Mouse (Mus musculus) kidney, postnatal 0 days (tissue): ENCODE measurements at regions not wholly inside any gene's neighbourhood (a gene's known extent, or its start where the extent isn't known, plus 50 kb on each side); places are given as distances from the start of the nearest gene placed in this dataset.
A peak's percentile ranks its signal among the peaks of the same experiment; 100 is the strongest.

Experiments
- ATAC-seq: fragments of 200-750 bp; cut with Nextera tagmentation; replicated peaks from 2 replicates; pipeline ENCODE4 v1.8.0; 2017; ENCODE audit warnings: low read depth, moderate number of reproducible peaks, moderate TSS enrichment, moderate library complexity; ENCODE audit not compliant: low FRiP score
- DNase-seq: peaks from one replicate; pipeline ENCODE4 v3.0.0-alpha.2; 2016; ENCODE audit warnings: low spot score
- H3K27ac ChIP-seq: fragments of 300-500 bp; sonication (generic); 2 replicates; pipeline ENCODE4 v1.5.1; 2014; ENCODE audit warnings: mild to moderate bottlenecking
- H3K27me3 ChIP-seq: fragments of 300-500 bp; sonication (generic); 2 replicates; pipeline ENCODE4 v1.6.1; 2014; ENCODE audit warnings: low read length, mixed read lengths; ENCODE audit not compliant: insufficient read depth
- H3K36me3 ChIP-seq: fragments of 300-500 bp; sonication (generic); 2 replicates; pipeline ENCODE4 v1.6.1; 2014; ENCODE audit warnings: low read length, mixed read lengths; ENCODE audit not compliant: insufficient read depth
- H3K4me1 ChIP-seq: fragments of 300-500 bp; sonication (generic); replicated peaks from 2 replicates; pipeline ENCODE4 v1.6.1; 2014; ENCODE audit warnings: antibody characterized with exemption, low read length, mixed read lengths; ENCODE audit not compliant: insufficient read depth
- H3K4me2 ChIP-seq: fragments of 300-500 bp; sonication (generic); 2 replicates; pipeline ENCODE4 v1.6.1; 2014; ENCODE audit warnings: mild to moderate bottlenecking, low read length, moderate library complexity, mixed read lengths
- H3K4me3 ChIP-seq: fragments of 300-500 bp; sonication (generic); replicated peaks from 2 replicates; pipeline ENCODE4 v1.5.1; 2014; ENCODE audit warnings: low read depth, low read length
- H3K9ac ChIP-seq: fragments of 300-500 bp; sonication (generic); 2 replicates; pipeline ENCODE4 v1.6.1; 2014; ENCODE audit warnings: low read depth, low read length
- H3K9me3 ChIP-seq: fragments of 300-500 bp; sonication (generic); replicated peaks from 2 replicates; pipeline ENCODE4 v1.6.1; 2016; ENCODE audit warnings: low read length, inconsistent platforms, mixed read lengths
- CTCF ChIP-seq: IDR thresholded peaks from 2 replicates; pipeline ENCODE4 v1.5.1; 2016; ENCODE audit warnings: antibody characterized with exemption, low read depth, mild to moderate bottlenecking, moderate library complexity
- WGBS: fragments of 180-500 bp; shearing (Covaris S2); extraction: QIAGEN DNeasy Blood & Tissue Kit; methylation state at CpG from one replicate; pipeline ENCODE4 v1.1.7; 2014; 5-methylcytosine and 5-hydroxymethylcytosine counted together

DNA sequence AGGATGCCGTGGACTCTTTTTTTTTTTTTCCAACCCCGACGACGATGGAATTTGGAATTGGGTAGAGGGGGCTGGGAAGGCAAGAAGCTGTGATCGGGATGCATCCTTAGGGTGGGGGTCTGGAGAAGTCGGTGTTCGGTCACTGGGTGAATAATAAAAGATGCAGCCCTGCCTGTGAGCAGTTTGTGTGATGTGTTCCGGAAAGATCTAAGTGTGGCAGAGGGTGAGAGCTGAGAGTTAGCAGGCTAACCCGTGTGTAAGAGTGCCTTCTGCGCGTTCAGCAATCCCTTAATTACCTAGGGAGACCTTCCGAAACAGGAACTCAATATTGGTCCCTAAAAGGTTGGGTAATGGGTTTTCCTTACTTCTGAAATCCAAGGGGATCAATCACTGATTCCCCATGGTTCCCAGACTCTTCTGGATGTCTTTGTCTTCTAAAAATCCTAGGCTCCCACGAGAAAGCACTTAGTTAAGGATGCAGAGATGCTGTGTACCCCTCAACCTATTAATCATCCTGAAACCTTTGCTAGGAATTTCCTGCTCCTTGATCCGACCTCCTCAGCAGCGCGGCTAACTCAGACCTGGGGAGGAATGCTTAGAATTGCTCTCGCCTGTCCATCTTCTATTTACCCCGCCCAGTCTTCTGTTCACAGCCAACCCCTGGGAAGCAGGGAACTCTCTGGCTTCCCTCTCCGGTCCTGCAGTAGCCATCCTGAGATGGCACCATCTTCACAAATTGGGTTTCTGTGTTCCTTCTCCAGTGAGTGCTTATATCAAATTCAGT lies 87.0 kb upstream of the Sertad2 start:
- no peaks in the 10 kb centered on the region for H3K36me3 ChIP-seq
- H3K4me2 ChIP-seq: peak overlapping the region; percentile 92
- peaks cover 7% of the 10 kb centered on the region; the same call in 1 of the 2 replicates for H3K4me1 ChIP-seq
- TF ChIP-seq CTCF: no peak
- no peak overlapping the region for H3K27ac ChIP-seq
- no peaks in the 10 kb centered on the region for H3K9me3 ChIP-seq
- ATAC-seq (0 out of 2 replicates have a peak, but pooled peaks have one; percentile 39), DNase-seq (peak; percentile 86)
- 2% methylated on average over 19 of the region's 19 CpGs for WGBS
- no peaks in the 10 kb centered on the region for H3K27me3 ChIP-seq
- peak overlapping the region; percentile 51 for H3K4me3 ChIP-seq
- 0 out of 2 replicates have a peak overlapping the region, but pooled peaks have one; percentile 24 for H3K9ac ChIP-seq

DNA sequence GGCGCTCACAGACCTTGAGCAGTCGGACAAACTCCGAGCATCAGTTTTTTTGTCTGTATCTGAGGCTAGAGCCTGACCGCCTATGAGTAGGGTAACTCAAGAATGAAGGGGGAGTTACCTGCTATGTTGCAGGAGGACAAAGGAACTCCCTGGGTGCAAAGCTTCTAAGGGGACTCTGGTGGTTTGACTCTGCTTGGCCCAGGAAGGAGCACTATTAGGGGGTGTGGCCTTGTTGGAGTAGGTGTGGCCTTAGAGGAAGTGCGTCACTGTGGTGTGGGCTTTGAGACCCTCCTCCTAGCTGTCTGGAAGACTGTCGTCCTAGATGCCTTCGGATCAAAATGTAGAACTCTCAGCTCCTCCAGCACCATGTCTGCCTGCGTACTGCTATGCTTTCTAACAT lies 83.9 kb upstream of the Sertad2 start:
- ATAC-seq (no peak), DNase-seq (no peak)
- TF ChIP-seq CTCF: no peak
- no peaks in the 10 kb centered on the region for H3K27me3 ChIP-seq
- no peak overlapping the region for H3K9ac ChIP-seq
- H3K4me3 ChIP-seq: no peak overlapping the region
- H3K4me2 ChIP-seq: no peak overlapping the region
- WGBS: 89% methylated on average over 8 of the region's 8 CpGs
- H3K36me3 ChIP-seq: no peaks in the 10 kb centered on the region
- H3K9me3 ChIP-seq: no peaks in the 10 kb centered on the region
- no peak overlapping the region for H3K27ac ChIP-seq
- H3K4me1 ChIP-seq: peaks cover 16% of the 10 kb centered on the region; the same call in 1 of the 2 replicates

- no peak overlapping the region for H3K4me2 ChIP-seq
- no peak for DNase-seq
Observed at GRCm38 (mm10) chr11:20460501-20460921, 82.5 kb upstream of the Sertad2 start.

DNA sequence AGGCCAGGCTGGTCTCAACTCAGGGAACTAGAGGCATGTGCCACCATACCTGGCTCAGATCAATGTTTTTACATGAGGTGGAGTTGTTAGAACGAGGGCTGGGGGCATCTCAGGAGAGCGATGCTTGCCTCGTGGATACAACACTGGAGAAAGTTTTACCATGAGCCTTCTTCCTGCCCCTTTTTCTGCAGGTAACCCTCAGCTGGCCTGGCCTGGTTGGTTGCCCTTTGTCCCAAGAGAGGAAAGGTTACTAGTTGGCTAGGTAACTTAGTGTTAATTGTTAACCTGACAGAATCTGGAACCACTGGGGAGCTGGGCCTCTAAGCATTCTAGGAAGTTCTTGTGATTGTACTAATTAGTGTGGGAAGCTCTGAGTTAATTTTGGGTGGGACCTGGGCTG lies 81.0 kb upstream of the Sertad2 start:
- 68% methylated on average over 3 of the region's 3 CpGs for WGBS
- H3K27ac ChIP-seq: peak overlapping the region; percentile 76
- H3K36me3 ChIP-seq: no peaks in the 10 kb centered on the region

More at GRCm38 (mm10) chr11:20460501-20460921, 82.5 kb upstream of the Sertad2 start:
- peak overlapping the region; percentile 31; the same call in 1 of the 2 replicates for H3K27ac ChIP-seq
- TF ChIP-seq CTCF: no peak
- no peaks in the 10 kb centered on the region for H3K36me3 ChIP-seq
- no peak for ATAC-seq
- no peak overlapping the region for H3K9ac ChIP-seq
- WGBS: 41% methylated on average over 7 of the region's 7 CpGs
- no peak overlapping the region for H3K4me3 ChIP-seq
- H3K9me3 ChIP-seq: no peaks in the 10 kb centered on the region
- H3K4me1 ChIP-seq: peaks cover 16% of the 10 kb centered on the region; the same call in 1 of the 2 replicates
- no peaks in the 10 kb centered on the region for H3K27me3 ChIP-seq

GRCm38 (mm10) chr11:20463173-20463681 lies 79.8 kb upstream of the Sertad2 start:
- no peaks in the 10 kb centered on the region for H3K36me3 ChIP-seq
- no peak overlapping the region for H3K4me2 ChIP-seq
- no peaks in the 10 kb centered on the region for H3K9me3 ChIP-seq
- peak; percentile 5; the same call in 1 of the 2 replicates for TF ChIP-seq CTCF
- H3K4me1 ChIP-seq: peaks cover 16% of the 10 kb centered on the region; the same call in 1 of the 2 replicates
- no peak overlapping the region for H3K4me3 ChIP-seq
- H3K9ac ChIP-seq: no peak overlapping the region
- WGBS: 19% methylated on average over 10 of the region's 10 CpGs
- DNase-seq (no peak), ATAC-seq (peak; percentile 68)
- no peaks in the 10 kb centered on the region for H3K27me3 ChIP-seq
- peak overlapping the region; percentile 76 for H3K27ac ChIP-seq

More for the DNA sequence above, 81.0 kb upstream of the Sertad2 start:
- H3K9ac ChIP-seq: no peak overlapping the region
- H3K4me3 ChIP-seq: no peak overlapping the region
- H3K9me3 ChIP-seq: no peaks in the 10 kb centered on the region
- DNase-seq: peak; percentile 33
- H3K4me2 ChIP-seq: no peak overlapping the region
- peaks cover 16% of the 10 kb centered on the region; the same call in 1 of the 2 replicates for H3K4me1 ChIP-seq
- TF ChIP-seq CTCF: no peak
- ATAC-seq: peak; percentile 52
- no peaks in the 10 kb centered on the region for H3K27me3 ChIP-seq

GRCm38 (mm10) chr11:20464564-20464963 lies 78.5 kb upstream of the Sertad2 start:
- 76% methylated on average over 8 of the region's 8 CpGs for WGBS
- H3K9ac ChIP-seq: no peak overlapping the region
- no peak overlapping the region for H3K27ac ChIP-seq
- no peaks in the 10 kb centered on the region for H3K27me3 ChIP-seq
- H3K4me1 ChIP-seq: peaks cover 19% of the 10 kb centered on the region; the same call in 1 of the 2 replicates
- no peak for TF ChIP-seq CTCF
- DNase-seq (no peak), ATAC-seq (no peak)
- no peak overlapping the region for H3K4me3 ChIP-seq
- no peaks in the 10 kb centered on the region for H3K36me3 ChIP-seq
- no peak overlapping the region for H3K4me2 ChIP-seq
- no peaks in the 10 kb centered on the region for H3K9me3 ChIP-seq
